18 mouse cellular contexts compared by ENCODE assay signal in genomic region chr3:50879050-50879449, GRCm38 (mm10).
DNase-seq lines count a peak whose midpoint lies in the region; ATAC-seq lines count a peak whose summit lies in the region.
"Had no signal": no experiment of that assay in that cellular context is flagged by ENCODE, and none has a peak within 500 bp of the region (broad histone marks: within the 10 kb centered on the region; RNA-seq: fewer than 3 reads in every experiment).

No protein-coding gene starts in this region.

- no peaks in the 10 kb centered on the region for H3K9me3 ChIP-seq in heart, embryonic 13.5 days
- H3K9me3 ChIP-seq: embryonic facial prominence, embryonic 13.5 days; forebrain, embryonic 12.5 days; hindbrain, embryonic 10.5 days; intestine, embryonic 15.5 days had no signal

- no peak overlapping the region for H3K9ac ChIP-seq in heart, embryonic 13.5 days
- H3K9ac ChIP-seq: embryonic facial prominence, embryonic 13.5 days; forebrain, embryonic 12.5 days; hindbrain, embryonic 14.5 days; intestine, embryonic 15.5 days had no signal

- DNase-seq in heart, adult 11 months, result peak; percentile 27
- no peak for DNase-seq in heart, postnatal 14 days
- DNase-seq in heart, postnatal 36 days, result no peak
- DNase-seq in Muller cell, postnatal 12 days (ENCODE audit: inconsistent ontology term), result peak; percentile 6
- no peak for DNase-seq in thymus, adult 18-20 months
- DNase-seq: adrenal gland, adult 8-10 months; gastrocnemius, postnatal 10 days; heart, adult 2 months; kidney, adult 18-20 months had no signal

- WGBS in heart, embryonic 13.5 days, result 48% methylated on average over 4 of the region's 4 CpGs

- no peaks in the 10 kb centered on the region for H3K27me3 ChIP-seq in heart, embryonic 13.5 days (replicated peaks)
- H3K27me3 ChIP-seq: CH12.LX; embryonic facial prominence, embryonic 13.5 days; forebrain, embryonic 12.5 days; intestine, embryonic 15.5 days had no signal

- H3K4me2 ChIP-seq in heart, embryonic 13.5 days, result no peak overlapping the region
- H3K4me2 ChIP-seq: embryonic facial prominence, embryonic 13.5 days; forebrain, embryonic 12.5 days; hindbrain, embryonic 14.5 days; intestine, embryonic 15.5 days had no signal

- peaks cover 10% of the 10 kb centered on the region; the same call in 1 of the 2 replicates for H3K4me1 ChIP-seq in heart, embryonic 13.5 days
- H3K4me1 ChIP-seq: embryonic facial prominence, embryonic 13.5 days; intestine, embryonic 15.5 days had no signal

- no peak for ATAC-seq in heart, embryonic 13.5 days (ENCODE audit: extremely low read depth, insufficient number of reproducible peaks, low FRiP score, low TSS enrichment)
- peak; percentile 80 for ATAC-seq in megakaryocyte progenitor cell, adult 5-6 weeks (replicated peaks; ENCODE audit: poor library complexity)
- ATAC-seq: forebrain, embryonic 16.5 days; intestine, embryonic 15.5 days had no signal

- peak overlapping the region; percentile 45 for H3K27ac ChIP-seq in heart, embryonic 13.5 days (replicated peaks)
- H3K27ac ChIP-seq: embryonic facial prominence, embryonic 13.5 days; forebrain, embryonic 12.5 days; heart, adult 2 months; hindbrain, embryonic 10.5 days; hindbrain, embryonic 14.5 days; intestine, embryonic 15.5 days had no signal

- intact Hi-C loops in heart, postnatal 14 days (cut with DNase I), result no loop called here
- intact Hi-C loops in heart, postnatal 36 days (cut with DNase I), result no loop called here

- no peaks in the 10 kb centered on the region for H3K36me3 ChIP-seq in heart, embryonic 13.5 days
- H3K36me3 ChIP-seq: embryonic facial prominence, embryonic 13.5 days; forebrain, embryonic 12.5 days; hindbrain, embryonic 10.5 days; intestine, embryonic 15.5 days had no signal

- H3K4me3 ChIP-seq in heart, embryonic 13.5 days, result no peak overlapping the region
- H3K4me3 ChIP-seq: embryonic facial prominence, embryonic 13.5 days; forebrain, embryonic 12.5 days; heart, adult 2 months; hindbrain, embryonic 10.5 days; intestine, embryonic 15.5 days had no signal

Comparison
In these comparisons a context has a peak if more than half of its experiments do, and no peak if none do; other contexts are left out.
1. DNase-seq: peak in heart, adult 11 months (single experiment) and Muller cell, postnatal 12 days (single experiment); none in heart, postnatal 14 days (0 of 2), heart, postnatal 36 days (0 of 2) and thymus, adult 18-20 months (0 of 2).